Mouse (Mus musculus): ENCODE results near the gene Odf3l1. TPM values are rescaled to one million over a fixed set of nuclear protein-coding genes. Genes with fewer than 3 reads are reported as not detected.
A peak's percentile ranks its signal among the peaks of the same experiment; 100 is the strongest.

The Odf3l1 gene
- total and polyA plus RNA-seq, 3 experiments = not detected

DNA sequence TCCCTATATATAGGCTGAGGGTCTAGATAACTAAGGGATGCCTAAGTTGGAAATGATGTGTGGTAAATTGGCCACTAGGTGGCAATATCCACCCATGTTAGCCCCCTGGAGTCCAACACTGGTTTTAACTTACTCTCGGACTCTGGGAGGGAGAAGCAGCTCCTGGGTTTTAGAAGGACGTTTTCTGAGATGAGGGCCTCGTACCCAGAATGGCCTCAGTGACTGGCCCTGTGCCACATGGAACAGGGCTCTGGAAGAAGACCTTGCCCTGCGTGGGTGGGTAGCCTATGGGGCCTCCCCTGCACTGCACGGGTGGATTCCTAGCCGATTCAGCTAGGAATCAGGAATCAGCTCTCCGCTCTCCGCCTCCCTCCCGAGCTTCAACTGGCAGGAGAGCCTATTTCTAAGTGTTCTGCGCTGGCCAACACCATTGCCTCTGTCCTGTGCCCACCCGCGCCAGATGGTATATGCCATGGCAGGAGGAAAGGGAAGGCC lies 27.1 kb upstream of the Odf3l1 start:
- no peak overlapping the region for H3K27ac ChIP-seq (ENCODE audit: insufficient read depth, low read depth)
- peak; percentile 82 for DNase-seq (ENCODE audit: extremely low read depth)
- dilution Hi-C loops (cut with MboI; ENCODE audit: extremely low pct_ligation_motif_present, extremely low pct_unique_long_range_greater_than_20kb, low sequenced_read_pairs) = no loop called here
- H3K4me3 ChIP-seq (replicated peaks in 1 of 3; ENCODE audit: low read depth in 2 of 3, low read length in 2 of 3, poor library complexity in 1 of 3) = no peak overlapping the region
- no peak for TF ChIP-seq NRF1 (IDR thresholded peaks at IDR 0.05; ENCODE audit: low read depth, low read length)
- TF ChIP-seq IRF4 (IDR thresholded peaks at IDR 0.05; ENCODE audit: low read depth, low read length) = peak; percentile 36; the same call in 1 of the 2 replicates
- peak; percentile 34; the same call in 1 of the 2 replicates for TF ChIP-seq ZC3H11A (IDR thresholded peaks at IDR 0.05; ENCODE audit: low read depth, low read length)
- TF ChIP-seq CTCF (conservative IDR thresholded peaks at IDR 0.05 in 1 of 2, IDR thresholded peaks at IDR 0.05 in 1 of 2; ENCODE audit: low read depth in 2 of 2, low read length in 2 of 2) = peak; percentile 67 to 96
- no peak for TF ChIP-seq ZNF384 (IDR thresholded peaks at IDR 0.05; ENCODE audit: low read depth, low read length)
- TF ChIP-seq MAX (IDR thresholded peaks at IDR 0.05; ENCODE audit: low read length) = no peak
- peak; percentile 98 for TF ChIP-seq RAD21 (IDR thresholded peaks at IDR 0.05; ENCODE audit: low read depth, low read length)
- peak; percentile 81 for TF ChIP-seq SMC3 (IDR thresholded peaks at IDR 0.05; ENCODE audit: low read depth, low read length)
- TF ChIP-seq JUN (IDR thresholded peaks at IDR 0.05; ENCODE audit: insufficient read depth, low read depth, low read length) = no peak
- no peaks in the 10 kb centered on the region for H3K9me3 ChIP-seq (replicated peaks; ENCODE audit: low read length)
- H3K4me1 ChIP-seq (ENCODE audit: control insufficient read depth in 1 of 2, insufficient read depth in 2 of 2) = peaks cover 11 to 39% of the 10 kb centered on the region in 2 experiments; a peak in 3 of 4 replicates
- H3K4me2 ChIP-seq (ENCODE audit: insufficient read depth, low read depth, poor library complexity, severe bottlenecking) = peak overlapping the region; percentile 54; the same call in 1 of the 2 replicates
- H3K36me3 ChIP-seq (replicated peaks in 1 of 2; ENCODE audit: control insufficient read depth in 1 of 2, insufficient read depth in 1 of 2, low read length in 1 of 2) = no peaks in the 10 kb centered on the region
- in situ Hi-C loops (cut with MboI; ENCODE audit: low pct_ligation_motif_present, low pct_unique_long_range_greater_than_20kb, low sequenced_read_pairs) = loop anchor here (5.0 to 10.0 kb wide), 3 partner anchors 151 to 323 kb away; partner anchors contain the start of gene Man2c1
- no peaks in the 10 kb centered on the region for H3K79me2 ChIP-seq (replicated peaks; ENCODE audit: control insufficient read depth, extremely low read depth, insufficient read depth, poor library complexity, severe bottlenecking)
- H3K27me3 ChIP-seq (replicated peaks) = peaks cover 21% of the 10 kb centered on the region
- H3K9ac ChIP-seq (ENCODE audit: insufficient read depth, low read depth) = no peak overlapping the region

GRCm38 (mm10) chr9:56890522-56891250 lies 26.2 kb upstream of the Odf3l1 start:
- Histone ChIP-seq H3K79me2 (replicated peaks; ENCODE audit: control insufficient read depth, extremely low read depth, insufficient read depth, poor library complexity, severe bottlenecking) (no peaks in the 10 kb centered on the region), H3K9ac (ENCODE audit: insufficient read depth, low read depth) (no peak overlapping the region), H3K4me2 (ENCODE audit: insufficient read depth, low read depth, poor library complexity, severe bottlenecking) (no peak overlapping the region), H3K4me1 (ENCODE audit: control insufficient read depth in 1 of 2, insufficient read depth in 2 of 2) (peaks cover 11 to 37% of the 10 kb centered on the region in 2 experiments; a peak in 3 of 4 replicates), H3K4me3 (replicated peaks in 1 of 3; ENCODE audit: low read depth in 2 of 3, low read length in 2 of 3, poor library complexity in 1 of 3) (no peak overlapping the region), H3K27ac (ENCODE audit: insufficient read depth, low read depth) (no peak overlapping the region), H3K9me3 (replicated peaks; ENCODE audit: low read length) (no peaks in the 10 kb centered on the region), H3K27me3 (replicated peaks) (peaks cover 28% of the 10 kb centered on the region), H3K36me3 (replicated peaks in 1 of 2; ENCODE audit: control insufficient read depth in 1 of 2, insufficient read depth in 1 of 2, low read length in 1 of 2) (no peaks in the 10 kb centered on the region)
- in situ Hi-C loops (cut with MboI; ENCODE audit: low pct_ligation_motif_present, low pct_unique_long_range_greater_than_20kb, low sequenced_read_pairs) (loop anchor here (5.0 to 10.0 kb wide), 3 partner anchors 152 to 324 kb away; partner anchors contain the start of gene Man2c1), dilution Hi-C loops (cut with MboI; ENCODE audit: extremely low pct_ligation_motif_present, extremely low pct_unique_long_range_greater_than_20kb, low sequenced_read_pairs) (no loop called here)
- DNase-seq (ENCODE audit: extremely low read depth) = no peak
- TF ChIP-seq CTCF (conservative IDR thresholded peaks at IDR 0.05 in 1 of 2, IDR thresholded peaks at IDR 0.05 in 1 of 2; ENCODE audit: low read depth in 2 of 2, low read length in 2 of 2) (peak in 1 of 2 experiments; percentile 35; a peak in 1 of 4 replicates), MYC (IDR thresholded peaks at IDR 0.05; ENCODE audit: low read depth, low read length) (peak; percentile 39; the same call in 1 of the 2 replicates), ZC3H11A (IDR thresholded peaks at IDR 0.05; ENCODE audit: low read depth, low read length) (no peak), ZNF384 (IDR thresholded peaks at IDR 0.05; ENCODE audit: low read depth, low read length) (peak; percentile 52; the same call in 1 of the 2 replicates)

Measured in CH12.LX (cell line).